Mouse (Mus musculus) forebrain, embryonic 15.5 days (tissue): ENCODE data around the gene AW011738. TPM values are rescaled to one million over a fixed set of nuclear protein-coding genes. Genes with fewer than 3 reads are reported as not detected.

Experiments used
- ATAC-seq: fragments of 200-750 bp; cut with Nextera tagmentation; replicated peaks from 2 replicates; pipeline ENCODE4 v1.8.0; 2017; ENCODE audit warnings: mild to moderate bottlenecking, moderate TSS enrichment, moderate library complexity
- H3K27ac ChIP-seq: fragments of 300-500 bp; sonication (generic); replicated peaks from 2 replicates; pipeline ENCODE4 v1.5.1; 2015; ENCODE audit warnings: mild to moderate bottlenecking, inconsistent platforms
- H3K27me3 ChIP-seq: fragments of 300-500 bp; sonication (generic); 2 replicates; pipeline ENCODE4 v1.6.1; 2015; ENCODE audit warnings: inconsistent platforms
- H3K36me3 ChIP-seq: fragments of 300-500 bp; sonication (generic); 2 replicates; pipeline ENCODE4 v1.6.1; 2015; ENCODE audit warnings: mild to moderate bottlenecking, inconsistent platforms
- H3K4me1 ChIP-seq: fragments of 300-500 bp; sonication (generic); 2 replicates; pipeline ENCODE4 v1.6.1; 2015; ENCODE audit warnings: inconsistent platforms
- H3K4me2 ChIP-seq: fragments of 300-500 bp; sonication (generic); replicated peaks from 2 replicates; pipeline ENCODE4 v1.6.1; 2015; ENCODE audit warnings: mild to moderate bottlenecking, inconsistent platforms
- H3K4me3 ChIP-seq: fragments of 300-500 bp; sonication (generic); 2 replicates; pipeline ENCODE4 v1.5.1; 2015; ENCODE audit warnings: mild to moderate bottlenecking, inconsistent platforms
- H3K9ac ChIP-seq: fragments of 300-500 bp; sonication (generic); replicated peaks from 2 replicates; pipeline ENCODE4 v1.6.1; 2015; ENCODE audit warnings: mild to moderate bottlenecking, inconsistent platforms
- H3K9me3 ChIP-seq: fragments of 300-500 bp; sonication (generic); 2 replicates; pipeline ENCODE4 v1.6.1; 2016; ENCODE audit warnings: inconsistent platforms
- WGBS: fragments of 180-500 bp; shearing (Covaris S2); methylation state at CpG from one replicate; pipeline ENCODE4 v1.1.7; 2015; ENCODE audit warnings: mixed read lengths; 5-methylcytosine and 5-hydroxymethylcytosine counted together
- polyA plus RNA-seq: library from polyadenylated mRNA; unstranded; fragments of >200 nt; fragmentation: Nextera tagmentation; extraction: Ambion mirVana; gene quantifications from 2 replicates; pipeline ENCODE4 v1.2.1, GENCODE M21; 2015

AW011738 gene
- polyA plus RNA-seq, 1 experiment from 2014 or later = 4.3 TPM

DNA sequence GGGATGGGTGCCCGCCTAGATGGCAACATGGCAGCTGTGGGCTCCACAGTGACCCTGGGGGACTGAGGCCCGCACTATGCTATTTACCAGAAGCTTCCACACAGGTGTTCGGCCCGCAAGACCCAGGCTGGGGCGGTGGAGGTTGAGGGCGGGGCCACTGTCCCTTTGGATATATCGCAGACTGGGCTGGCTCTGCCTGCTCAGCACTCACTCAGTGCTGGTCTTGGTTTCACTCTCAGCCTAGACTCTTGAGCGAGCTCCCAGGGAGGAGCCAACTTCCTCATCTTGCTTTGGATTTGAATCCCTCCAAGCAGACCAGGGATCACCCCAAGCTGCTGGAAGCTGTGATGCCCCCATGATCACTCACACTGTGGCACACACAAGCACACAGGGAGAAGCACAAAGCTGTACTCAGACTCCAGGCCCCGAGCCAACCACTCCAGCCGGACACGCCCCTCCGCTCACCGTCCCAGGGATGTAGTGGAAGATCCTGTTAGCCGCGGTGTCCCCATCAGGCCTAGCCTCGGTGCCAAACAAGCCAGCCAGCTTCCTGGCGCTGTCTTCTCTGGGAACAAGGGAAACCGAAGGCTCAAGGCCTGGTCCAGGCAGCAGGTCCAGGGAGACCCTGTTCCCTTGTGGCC is 24.8 kb downstream of the AW011738 start:
- no peak overlapping the region for H3K4me3 ChIP-seq
- 0 out of 2 replicates have a peak, but pooled peaks have one; percentile 9 for ATAC-seq
- H3K27ac ChIP-seq = no peak overlapping the region
- H3K36me3 ChIP-seq = peaks cover 31% of the 10 kb centered on the region
- H3K9ac ChIP-seq = no peak overlapping the region
- H3K4me2 ChIP-seq = no peak overlapping the region
- H3K9me3 ChIP-seq = no peaks in the 10 kb centered on the region
- H3K4me1 ChIP-seq = no peaks in the 10 kb centered on the region
- 35% methylated on average over 18 of the region's 18 CpGs for WGBS
- H3K27me3 ChIP-seq = no peaks in the 10 kb centered on the region

GRCm38 (mm10) chr4:156228393-156229024 is 25.4 kb downstream of the AW011738 start:
- H3K9ac ChIP-seq = no peak overlapping the region
- WGBS = 17% methylated on average over 12 of the region's 12 CpGs
- H3K27me3 ChIP-seq = no peaks in the 10 kb centered on the region
- peak; percentile 36; the same call in 1 of the 2 replicates for ATAC-seq
- no peaks in the 10 kb centered on the region for H3K9me3 ChIP-seq
- H3K4me3 ChIP-seq = no peak overlapping the region
- H3K36me3 ChIP-seq = peaks cover 31% of the 10 kb centered on the region
- H3K4me1 ChIP-seq = peaks cover 6% of the 10 kb centered on the region
- no peak overlapping the region for H3K4me2 ChIP-seq
- H3K27ac ChIP-seq = no peak overlapping the region

DNA sequence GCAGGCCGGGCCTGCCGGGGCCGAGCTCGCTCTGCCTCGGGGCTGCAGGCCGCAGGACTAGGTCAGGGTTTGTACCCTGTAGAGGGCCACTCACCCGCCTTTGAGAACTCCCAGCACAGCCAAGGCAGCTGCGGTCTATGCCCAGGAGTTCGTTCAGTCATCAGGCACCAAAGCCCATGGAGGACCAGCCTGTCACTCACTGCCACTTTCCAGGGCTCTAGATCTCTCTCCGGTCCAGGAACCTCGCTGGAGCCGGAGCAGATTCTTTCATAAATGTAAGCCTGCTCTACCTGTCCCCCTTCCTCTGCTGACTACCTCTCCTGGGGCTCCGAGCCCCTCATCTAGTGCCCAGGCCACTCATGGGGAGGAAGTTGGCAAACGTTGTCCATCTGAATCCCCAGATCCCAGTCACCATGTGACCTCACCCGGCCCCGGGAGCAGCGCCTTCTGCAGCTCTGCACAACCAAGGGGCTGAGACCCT is 31.0 kb downstream of the AW011738 start:
- peaks cover 39% of the 10 kb centered on the region for H3K36me3 ChIP-seq

DNA sequence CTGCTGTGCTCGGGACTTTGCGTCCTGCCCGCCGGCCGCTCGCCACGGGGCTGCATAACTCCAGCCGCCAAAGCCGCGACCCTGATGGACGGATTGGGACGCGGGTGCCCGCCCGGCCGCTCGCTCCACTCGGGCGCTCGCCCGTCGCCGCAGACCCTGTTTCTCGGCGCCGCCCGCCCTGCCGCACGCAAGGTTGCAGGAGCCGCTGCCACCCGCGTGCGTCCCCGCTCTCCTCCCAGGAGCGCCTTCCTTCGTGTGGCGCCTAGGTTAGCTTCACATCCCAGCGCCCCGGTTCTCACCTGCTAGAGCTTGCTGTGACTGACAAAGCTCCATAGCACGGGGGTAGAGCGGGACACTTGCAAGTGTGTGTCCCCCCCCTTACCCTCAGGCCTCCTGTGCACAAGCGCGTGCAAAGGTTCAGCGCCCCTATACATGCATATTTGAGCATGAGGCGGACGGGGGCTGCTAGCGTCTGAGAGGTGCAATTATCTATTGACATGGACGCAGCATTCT is 31.7 kb downstream of the AW011738 start, which contains the start of gene Plekhn1:
Plekhn1 (minus strand) TSS at position 157 of the 513 bp plus-strand sequence.
- Histone ChIP-seq H3K4me2 (peak within 1 kb of the TSS; percentile 85), H3K4me1 (peaks cover 23% of the 10 kb centered on the region), H3K27me3 (no peaks in the 10 kb centered on the region), H3K27ac (peak within 1 kb of the TSS; percentile 94), H3K36me3 (peaks cover 39% of the 10 kb centered on the region), H3K9me3 (no peaks in the 10 kb centered on the region), H3K4me3 (peak within 1 kb of the TSS; percentile 76), H3K9ac (peak within 1 kb of the TSS; percentile 67)
- under 1% methylated on average over 40 of the region's 48 CpGs for whole genome bisulfite sequencing
- ATAC-seq = peak; percentile 64

More for the DNA sequence above, 31.0 kb downstream of the AW011738 start:
- peak overlapping the region; percentile 67 for H3K9ac ChIP-seq
- peak overlapping the region; percentile 76 for H3K4me3 ChIP-seq
- peak overlapping the region; percentile 85 for H3K4me2 ChIP-seq
- WGBS = under 1% methylated on average over 17 of the region's 17 CpGs
- peak overlapping the region; percentile 87 for H3K27ac ChIP-seq
- 0 out of 2 replicates have a peak, but pooled peaks have one; percentile 35 for ATAC-seq
- H3K9me3 ChIP-seq = no peaks in the 10 kb centered on the region
- no peaks in the 10 kb centered on the region for H3K27me3 ChIP-seq
- peaks cover 23% of the 10 kb centered on the region for H3K4me1 ChIP-seq

- Histone ChIP-seq H3K9me3 (no peaks in the 10 kb centered on the region), H3K4me1 (peaks cover 23% of the 10 kb centered on the region), H3K27ac (peak overlapping the region; percentile 94), H3K4me2 (peak overlapping the region; percentile 85), H3K9ac (peak overlapping the region; percentile 59), H3K27me3 (no peaks in the 10 kb centered on the region), H3K36me3 (peaks cover 39% of the 10 kb centered on the region), H3K4me3 (peak overlapping the region; percentile 76)
- WGBS = under 1% methylated on average over 15 of the region's 15 CpGs
- ATAC-seq = peak; percentile 54
Observed at GRCm38 (mm10) chr4:156235360-156235770, 32.3 kb downstream of the AW011738 start.

- Histone ChIP-seq H3K9me3 (no peaks in the 10 kb centered on the region), H3K4me1 (peaks cover 23% of the 10 kb centered on the region), H3K27ac (peak within 1 kb of the TSS; percentile 94), H3K36me3 (peaks cover 39% of the 10 kb centered on the region), H3K9ac (peak within 1 kb of the TSS; percentile 67), H3K4me2 (peak within 1 kb of the TSS; percentile 85), H3K27me3 (no peaks in the 10 kb centered on the region), H3K4me3 (peak within 1 kb of the TSS; percentile 76)
- WGBS = 1% methylated on average over 81 of the region's 90 CpGs
- ATAC-seq = peak; percentile 87
Observed at GRCm38 (mm10) chr4:156235808-156236533, 32.9 kb downstream of the AW011738 start, which contains the start of gene Noc2l. TSS of gene Noc2l (plus strand) at chr4:156236010.

GRCm38 (mm10) chr4:156236651-156237447 is 33.7 kb downstream of the AW011738 start:
- Histone ChIP-seq H3K36me3 (peaks cover 39% of the 10 kb centered on the region), H3K4me2 (peak overlapping the region; percentile 85), H3K4me1 (peaks cover 23% of the 10 kb centered on the region), H3K27ac (no peak overlapping the region), H3K9me3 (no peaks in the 10 kb centered on the region), H3K27me3 (no peaks in the 10 kb centered on the region), H3K4me3 (peak overlapping the region; percentile 76), H3K9ac (no peak overlapping the region)
- no peak for ATAC-seq
- 19% methylated on average over 58 of the region's 60 CpGs for WGBS

- no peak overlapping the region for H3K4me2 ChIP-seq
- peaks cover 17% of the 10 kb centered on the region; the same call in 1 of the 2 replicates for H3K27me3 ChIP-seq
- no peak overlapping the region for H3K27ac ChIP-seq
- H3K9ac ChIP-seq = no peak overlapping the region
- no peaks in the 10 kb centered on the region for H3K9me3 ChIP-seq
- H3K36me3 ChIP-seq = peaks cover 40% of the 10 kb centered on the region
- H3K4me3 ChIP-seq = no peak overlapping the region
- WGBS = 75% methylated on average over 11 of the region's 11 CpGs
- ATAC-seq = no peak
- 0 out of 2 replicates have a peak, but pooled peaks cover under 1% of the 10 kb centered on the region for H3K4me1 ChIP-seq
Observed at GRCm38 (mm10) chr4:156249567-156249966, 46.5 kb downstream of the AW011738 start.

DNA sequence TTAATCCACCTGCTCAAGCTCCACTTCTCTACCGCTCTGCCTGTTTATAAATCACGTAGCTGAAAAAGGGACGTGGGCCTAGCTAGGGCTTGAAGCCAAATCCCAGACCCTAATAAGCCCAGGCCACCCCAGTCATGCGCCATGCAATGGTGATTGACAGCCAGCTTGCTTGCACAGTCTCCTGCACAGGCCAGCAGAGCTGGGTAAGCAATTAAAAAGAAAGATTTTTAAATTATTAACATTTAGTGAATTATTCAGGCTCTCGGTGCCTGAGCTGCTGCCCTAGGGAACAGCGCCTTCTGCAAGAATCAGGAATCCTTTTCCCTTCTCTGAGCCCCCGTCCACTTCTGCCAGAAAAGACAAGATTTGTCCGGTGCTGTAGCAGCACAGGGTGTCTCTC is 48.0 kb downstream of the AW011738 start:
- H3K36me3 ChIP-seq = peaks cover 27% of the 10 kb centered on the region
- H3K27me3 ChIP-seq = peaks cover 29% of the 10 kb centered on the region
- H3K4me1 ChIP-seq = peaks cover 9% of the 10 kb centered on the region
- no peaks in the 10 kb centered on the region for H3K9me3 ChIP-seq
- no peak overlapping the region for H3K9ac ChIP-seq
- no peak overlapping the region for H3K4me3 ChIP-seq
- H3K4me2 ChIP-seq = no peak overlapping the region
- H3K27ac ChIP-seq = no peak overlapping the region
- 62% methylated on average over 8 of the region's 8 CpGs for WGBS
- ATAC-seq = no peak

- H3K36me3 ChIP-seq = peaks cover 17% of the 10 kb centered on the region
- peaks cover 29% of the 10 kb centered on the region for H3K27me3 ChIP-seq
- WGBS = 36% methylated on average over 7 of the region's 7 CpGs
- H3K27ac ChIP-seq = no peak overlapping the region
- H3K9me3 ChIP-seq = no peaks in the 10 kb centered on the region
- H3K4me1 ChIP-seq = peaks cover 9% of the 10 kb centered on the region
- H3K9ac ChIP-seq = no peak overlapping the region
- no peak overlapping the region for H3K4me2 ChIP-seq
- ATAC-seq = no peak
- no peak overlapping the region for H3K4me3 ChIP-seq
Observed at GRCm38 (mm10) chr4:156252140-156252539, 49.0 kb downstream of the AW011738 start.

GRCm38 (mm10) chr4:156252619-156253018 is 49.5 kb downstream of the AW011738 start:
- 43% methylated on average over 3 of the region's 3 CpGs for WGBS
- H3K9me3 ChIP-seq = no peaks in the 10 kb centered on the region
- H3K4me1 ChIP-seq = peaks cover 9% of the 10 kb centered on the region
- no peak overlapping the region for H3K9ac ChIP-seq
- H3K4me2 ChIP-seq = no peak overlapping the region
- H3K27me3 ChIP-seq = peaks cover 29% of the 10 kb centered on the region
- ATAC-seq = no peak
- H3K27ac ChIP-seq = no peak overlapping the region
- H3K4me3 ChIP-seq = no peak overlapping the region
- peaks cover 12% of the 10 kb centered on the region for H3K36me3 ChIP-seq
